Mouse (Mus musculus): ENCODE results near the gene Ech1.

DNA sequence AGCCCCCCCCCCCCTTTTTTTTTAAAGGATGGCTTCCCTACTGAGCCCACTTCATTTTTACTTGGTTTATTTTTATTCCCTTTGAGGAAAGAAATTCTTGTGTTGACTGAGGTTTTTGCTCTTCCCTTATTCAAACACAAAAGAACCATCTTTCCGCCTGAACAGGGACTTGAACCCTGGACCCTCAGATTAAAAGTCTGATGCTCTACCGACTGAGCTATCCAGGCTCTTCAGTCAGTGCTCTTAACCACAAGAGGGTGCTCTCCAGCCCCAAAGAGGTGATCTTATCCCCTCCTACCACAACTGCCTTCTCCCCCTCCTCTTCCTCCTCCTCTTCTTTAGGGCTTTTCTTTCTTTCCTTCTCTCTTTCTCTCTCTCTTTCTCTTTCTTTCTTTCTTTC lies 31.2 kb upstream of the Ech1 start:
- TF ChIP-seq POLR2A (IDR thresholded peaks at IDR 0.05; ENCODE audit: borderline replicate concordance, low read depth, low read length), result no peak
- no peak for TF ChIP-seq CTCF (IDR thresholded peaks at IDR 0.05; ENCODE audit: low read depth, low read length)
